Mouse (Mus musculus) layer of hippocampus, postnatal 25 days (tissue): ENCODE data around the gene Zfp575. TPM values are rescaled to one million over a fixed set of nuclear protein-coding genes. Genes with fewer than 3 reads are reported as not detected.

Source experiments
- DNase-seq, 2 experiments: peaks; one replicate each; pipeline ENCODE4 v3.0.0; 2022; ENCODE audit warnings: mixed read lengths in 2 of 2, low spot score in 1 of 2; ENCODE audit errors: extremely low spot score in 1 of 2
- total RNA-seq, 2 experiments: library from RNA; stranded (reverse); gene quantifications; 2 replicates each; pipeline ENCODE4 v1.2.3; 2021

Gene Zfp575
- total RNA-seq, 2 experiments from 2014 or later, result 5.6 to 6.2 TPM

- DNase-seq, result no peak
Measured at GRCm38 (mm10) chr7:24565627-24566026, 21.8 kb downstream of the Zfp575 start.

GRCm38 (mm10) chr7:24564607-24565265 lies 22.7 kb downstream of the Zfp575 start:
- peak; percentile 34 to 79 for DNase-seq

GRCm38 (mm10) chr7:24563837-24564206 lies 23.6 kb downstream of the Zfp575 start:
- DNase-seq, result no peak

- no peak for DNase-seq
Measured at GRCm38 (mm10) chr7:24563191-24563836, 24.1 kb downstream of the Zfp575 start.

GRCm38 (mm10) chr7:24561450-24561849 lies 26.0 kb downstream of the Zfp575 start:
- no peak for DNase-seq

- no peak for DNase-seq
Measured at GRCm38 (mm10) chr7:24555786-24556185, 31.7 kb downstream of the Zfp575 start.

- no peak for DNase-seq
Measured at GRCm38 (mm10) chr7:24551985-24552759, 35.3 kb downstream of the Zfp575 start.

GRCm38 (mm10) chr7:24547534-24548036 lies 39.9 kb downstream of the Zfp575 start:
- DNase-seq, result no peak

- DNase-seq, result peak; percentile 95 to 96
Measured at GRCm38 (mm10) chr7:24546634-24547389, 40.6 kb downstream of the Zfp575 start.

GRCm38 (mm10) chr7:24546068-24546614 lies 41.3 kb downstream of the Zfp575 start, which contains the start of the genes Pinlyp and Xrcc1:
Gene Pinlyp (minus strand): TSS chr7:24546118.
Gene Xrcc1 (plus strand): TSS chr7:24546289.
- DNase-seq, result no peak

GRCm38 (mm10) chr7:24544506-24544905 lies 42.9 kb downstream of the Zfp575 start:
- DNase-seq, result no peak

- DNase-seq, result no peak
Measured at GRCm38 (mm10) chr7:24539686-24540085, 47.8 kb downstream of the Zfp575 start.

GRCm38 (mm10) chr7:24538701-24539100 lies 48.7 kb downstream of the Zfp575 start:
- no peak for DNase-seq

GRCm38 (mm10) chr7:24538154-24538553 lies 49.3 kb downstream of the Zfp575 start:
- DNase-seq, result no peak

GRCm38 (mm10) chr7:24537591-24537990 lies 49.9 kb downstream of the Zfp575 start:
- no peak for DNase-seq

- DNase-seq, result no peak
Measured at GRCm38 (mm10) chr7:24537081-24537480, 50.4 kb downstream of the Zfp575 start.

GRCm38 (mm10) chr7:24534301-24534700 lies 53.1 kb downstream of the Zfp575 start:
- DNase-seq, result no peak
